Mouse (Mus musculus) retina, embryonic 14.5 days (tissue): ENCODE measurements around the gene Vmn1r93.
"Not testable (repeated sequence)": the region's sequence is repeated elsewhere in the genome, so short reads cannot be mapped to it uniquely, and the experiment has no call there.

Experiments used
- DNase-seq: peaks from one replicate; pipeline ENCODE4 v3.0.0-alpha.2; 2015; ENCODE audit warnings: low spot score

The Vmn1r93 gene

GRCm38 (mm10) chr7:20138988-20139387 is at the start of gene Vmn1r93:
Vmn1r93 (minus strand) TSS chr7:20139088.
- DNase-seq = not testable (repeated sequence)

- DNase-seq = not testable (repeated sequence)
Observed at GRCm38 (mm10) chr7:20168277-20168676, 29.4 kb upstream of the Vmn1r93 start, which contains the start of gene Vmn1r94. Vmn1r94 (minus strand) TSS chr7:20168377.

GRCm38 (mm10) chr7:20122479-20122878 is 16.4 kb downstream of the Vmn1r93 start, which contains the start of gene Gm16442:
Gm16442 (minus strand) TSS chr7:20122579.
- DNase-seq = not testable (repeated sequence)

- not testable (repeated sequence) for DNase-seq
Observed at GRCm38 (mm10) chr7:20099380-20099779, 39.5 kb downstream of the Vmn1r93 start, which contains the start of gene Vmn1r91. Vmn1r91 (plus strand) TSS chr7:20099680.
